Mouse (Mus musculus) mesoderm, embryonic 11.5 days (tissue): Measurements from ENCODE around the gene Adcy2.

ENCODE experiments used
- DNase-seq: peaks from one replicate; pipeline ENCODE4 v3.0.0-alpha.2; 2012; ENCODE audit warnings: low read depth, low spot score

Adcy2 gene

GRCm38 (mm10) chr13:68828441-68828840 is 170.9 kb downstream of the Adcy2 start:
- DNase-seq: no peak

- DNase-seq: no peak
These were observed 172.9 kb downstream of the Adcy2 start for GRCm38 (mm10) chr13:68826461-68826860.

- DNase-seq: no peak
These were observed 178.3 kb downstream of the Adcy2 start for GRCm38 (mm10) chr13:68820858-68821579.

- no peak for DNase-seq
These were observed 183.4 kb downstream of the Adcy2 start for GRCm38 (mm10) chr13:68815704-68816477.

GRCm38 (mm10) chr13:68811185-68811584 is 188.2 kb downstream of the Adcy2 start:
- DNase-seq: peak; percentile 22

GRCm38 (mm10) chr13:68799777-68800176 is 199.6 kb downstream of the Adcy2 start:
- DNase-seq: peak; percentile 16

GRCm38 (mm10) chr13:68793286-68793685 is 206.1 kb downstream of the Adcy2 start:
- no peak for DNase-seq

- DNase-seq: no peak
These were observed 211.9 kb downstream of the Adcy2 start for GRCm38 (mm10) chr13:68787286-68788061.

- no peak for DNase-seq
These were observed 216.2 kb downstream of the Adcy2 start for GRCm38 (mm10) chr13:68783096-68783495.

- DNase-seq: no peak
These were observed 221.2 kb downstream of the Adcy2 start for GRCm38 (mm10) chr13:68778011-68778672.

GRCm38 (mm10) chr13:68773599-68774211 is 225.6 kb downstream of the Adcy2 start:
- DNase-seq: no peak

- no peak for DNase-seq
These were observed 230.8 kb downstream of the Adcy2 start for GRCm38 (mm10) chr13:68768588-68768987.

GRCm38 (mm10) chr13:68765896-68766578 is 233.3 kb downstream of the Adcy2 start:
- DNase-seq: peak; percentile 23

- DNase-seq: no peak
These were observed 234.7 kb downstream of the Adcy2 start for GRCm38 (mm10) chr13:68764614-68765013.

GRCm38 (mm10) chr13:68749801-68750200 is 249.5 kb downstream of the Adcy2 start:
- DNase-seq: no peak

GRCm38 (mm10) chr13:68749370-68749769 is 250.0 kb downstream of the Adcy2 start:
- DNase-seq: no peak

GRCm38 (mm10) chr13:68745426-68745825 is 253.9 kb downstream of the Adcy2 start:
- no peak for DNase-seq

- DNase-seq: no peak
These were observed 286.7 kb downstream of the Adcy2 start for GRCm38 (mm10) chr13:68712661-68713060.

GRCm38 (mm10) chr13:68707296-68707747 is 292.0 kb downstream of the Adcy2 start:
- DNase-seq: no peak

- no peak for DNase-seq
These were observed 314.4 kb downstream of the Adcy2 start for GRCm38 (mm10) chr13:68684919-68685318.
